Mouse (Mus musculus) heart, embryonic 11.5 days (tissue): ENCODE measurements around the gene Atg7. TPM values are rescaled to one million over a fixed set of nuclear protein-coding genes. Genes with fewer than 3 reads are reported as not detected.
"Not testable (repeated sequence)": the region's sequence is repeated elsewhere in the genome, so short reads cannot be mapped to it uniquely, and the experiment has no call there.

ENCODE experiments used
- ATAC-seq: fragments of 200-750 bp; cut with Nextera tagmentation; replicated peaks from 2 replicates; pipeline ENCODE4 v1.8.0; 2017; ENCODE audit warnings: moderate library complexity; ENCODE audit not compliant: insufficient number of reproducible peaks, low FRiP score, low TSS enrichment
- H3K27ac ChIP-seq: fragments of 300-500 bp; sonication (generic); 2 replicates; pipeline ENCODE4 v1.5.1; 2014; ENCODE audit warnings: mild to moderate bottlenecking, low read depth, low read length
- H3K27me3 ChIP-seq: fragments of 300-500 bp; sonication (generic); 2 replicates; pipeline ENCODE4 v1.6.1; 2014; ENCODE audit warnings: mild to moderate bottlenecking, low read length, mixed read lengths; ENCODE audit not compliant: control insufficient read depth, insufficient read depth
- H3K36me3 ChIP-seq: fragments of 300-500 bp; sonication (generic); 2 replicates; pipeline ENCODE4 v1.6.1; 2014; ENCODE audit warnings: mild to moderate bottlenecking, low read length, moderate library complexity, mixed read lengths; ENCODE audit not compliant: control insufficient read depth, insufficient read depth
- H3K4me1 ChIP-seq: fragments of 300-500 bp; sonication (generic); 2 replicates; pipeline ENCODE4 v1.6.1; 2014; ENCODE audit warnings: low read length; ENCODE audit not compliant: control insufficient read depth, insufficient read depth
- H3K4me2 ChIP-seq: fragments of 300-500 bp; sonication (generic); 2 replicates; pipeline ENCODE4 v1.6.1; 2014; ENCODE audit warnings: mild to moderate bottlenecking, moderate library complexity
- H3K4me3 ChIP-seq: fragments of 300-500 bp; sonication (generic); 2 replicates; pipeline ENCODE4 v1.5.1; 2014; ENCODE audit warnings: low read depth, low read length
- H3K9ac ChIP-seq: fragments of 300-500 bp; sonication (generic); 2 replicates; pipeline ENCODE4 v1.6.1; 2014; ENCODE audit warnings: mild to moderate bottlenecking, low read depth, low read length, moderate library complexity
- H3K9me3 ChIP-seq: fragments of 300-500 bp; sonication (generic); replicated peaks from 2 replicates; pipeline ENCODE4 v1.6.1; 2016; ENCODE audit warnings: low read length; ENCODE audit not compliant: control insufficient read depth
- WGBS: fragments of 180-500 bp; shearing (Covaris S2); extraction: QIAGEN DNeasy Blood & Tissue Kit; methylation state at CpG from one replicate; pipeline ENCODE4 v1.1.7; 2014; ENCODE audit not compliant: insufficient replicate concordance; 5-methylcytosine and 5-hydroxymethylcytosine counted together
- polyA plus RNA-seq: library from polyadenylated mRNA; unstranded; fragments of >200 nt; fragmentation: Nextera tagmentation; extraction: Ambion mirVana; gene quantifications from 2 replicates; pipeline ENCODE4 v1.2.1, GENCODE M21; 2014

The Atg7 gene
- polyA plus RNA-seq, result 16.4 and 16.9 TPM in 2 replicates

DNA sequence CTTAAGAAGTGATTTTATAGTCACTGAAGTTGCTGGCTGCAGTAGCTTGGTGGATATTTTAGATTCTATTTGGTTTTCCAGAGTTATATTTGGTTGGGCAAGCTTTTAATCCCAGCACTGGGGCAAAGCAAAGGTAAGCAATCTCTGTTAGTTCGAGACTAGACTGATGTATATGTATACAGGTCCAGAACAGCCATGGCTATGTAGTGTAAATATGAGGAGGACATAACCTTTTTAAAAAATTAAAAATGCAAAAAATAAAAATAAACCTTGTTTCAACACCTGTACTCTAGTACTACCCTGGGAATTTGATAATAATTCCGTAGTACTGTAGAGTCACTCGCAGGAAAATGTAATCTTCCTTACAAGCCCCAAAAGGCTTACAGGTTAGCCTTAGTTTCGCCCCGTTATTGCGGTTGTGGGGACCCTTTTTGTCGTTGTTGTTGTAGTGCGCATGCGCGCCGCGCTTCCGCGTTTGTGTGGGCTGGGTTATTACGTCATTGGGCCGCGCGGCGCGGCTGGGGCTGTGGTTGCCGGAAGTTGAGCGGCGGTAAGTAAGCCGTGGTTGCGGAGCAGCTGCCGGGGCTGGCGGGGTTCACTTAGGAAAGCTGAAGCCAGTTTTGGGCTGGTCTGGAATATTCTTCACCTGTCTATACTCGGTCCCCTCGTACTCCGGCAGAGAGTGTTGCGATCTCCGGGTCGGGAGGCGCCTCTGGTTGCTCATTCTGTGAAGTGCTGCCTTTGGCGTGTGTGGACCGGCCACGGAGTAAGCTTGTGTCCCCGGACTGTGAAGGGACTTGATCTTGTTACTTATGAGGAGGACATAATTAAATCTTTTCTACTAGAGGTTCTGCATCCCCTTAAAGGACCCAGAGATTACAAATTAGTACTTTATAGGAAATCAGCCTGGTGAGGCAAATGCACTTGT lies at the start of gene Atg7:
Gene Atg7, plus strand, starts transcription at position 497 of the 928 bp plus-strand sequence.
- Histone ChIP-seq H3K9ac (peak within 1 kb of the TSS; percentile 83), H3K27ac (no peak within 1 kb of the TSS), H3K36me3 (no peaks in the 10 kb centered on the region), H3K27me3 (no peaks in the 10 kb centered on the region; the same call in 1 of the 2 replicates), H3K4me3 (peak within 1 kb of the TSS; percentile 60), H3K4me2 (peak within 1 kb of the TSS; percentile 81), H3K4me1 (no peaks in the 10 kb centered on the region), H3K9me3 (no peaks in the 10 kb centered on the region)
- under 1% methylated on average over 38 of the region's 38 CpGs for WGBS
- ATAC-seq, result peak; percentile 82

GRCm38 (mm10) chr6:114614076-114614475 lies 28.8 kb upstream of the Atg7 start:
- not testable (repeated sequence) for H3K27ac ChIP-seq, H3K36me3 ChIP-seq, H3K4me2 ChIP-seq, H3K27me3 ChIP-seq, H3K4me1 ChIP-seq, ATAC-seq, H3K4me3 ChIP-seq, H3K9ac ChIP-seq, H3K9me3 ChIP-seq
- WGBS, result under 1% methylated on average over 6 of the region's 17 CpGs

- not testable (repeated sequence) for H3K4me2 ChIP-seq, H3K4me3 ChIP-seq, H3K27ac ChIP-seq, ATAC-seq, H3K9ac ChIP-seq, H3K4me1 ChIP-seq, H3K27me3 ChIP-seq, H3K36me3 ChIP-seq, H3K9me3 ChIP-seq
- no CpG with 5 or more reads among the region's 14 CpGs for WGBS
These were observed 9.0 kb upstream of the Atg7 start for GRCm38 (mm10) chr6:114633886-114634285.

- H3K4me2 ChIP-seq, result peak overlapping the region; percentile 81
- H3K27ac ChIP-seq, result no peak overlapping the region
- peak overlapping the region; percentile 60 for H3K4me3 ChIP-seq
- no peaks in the 10 kb centered on the region for H3K36me3 ChIP-seq
- no peaks in the 10 kb centered on the region for H3K27me3 ChIP-seq
- peak overlapping the region; percentile 83 for H3K9ac ChIP-seq
- H3K9me3 ChIP-seq, result no peaks in the 10 kb centered on the region
- ATAC-seq, result no peak
- no peaks in the 10 kb centered on the region for H3K4me1 ChIP-seq
- WGBS, result 36% methylated on average over 8 of the region's 8 CpGs
These were observed 819 bp downstream of the Atg7 start for GRCm38 (mm10) chr6:114643716-114644115.

DNA sequence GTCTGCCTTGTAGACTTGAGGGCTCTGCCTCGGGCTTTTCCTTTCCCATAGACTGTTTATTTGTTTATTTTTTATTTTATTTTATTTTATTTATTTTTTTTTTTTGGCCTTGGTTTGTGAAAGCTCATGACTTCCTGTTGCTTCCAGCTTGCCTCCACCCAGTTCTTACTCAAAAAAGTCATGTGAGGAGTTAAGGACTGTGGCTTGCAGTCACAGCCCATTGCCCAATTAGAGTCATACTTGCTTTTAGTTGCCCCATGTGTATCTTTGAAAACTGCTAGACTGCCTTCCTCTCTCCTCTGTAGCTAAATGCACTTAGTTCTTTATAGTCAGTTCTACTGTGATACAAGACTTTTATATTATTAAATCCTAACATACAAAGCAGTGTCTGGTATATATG lies 1.6 kb downstream of the Atg7 start:
- H3K36me3 ChIP-seq, result no peaks in the 10 kb centered on the region
- no peak overlapping the region for H3K4me2 ChIP-seq
- 73% methylated on average over 1 of the region's 1 CpGs for WGBS
- no peaks in the 10 kb centered on the region for H3K9me3 ChIP-seq
- no peak overlapping the region for H3K27ac ChIP-seq
- H3K4me3 ChIP-seq, result no peak overlapping the region
- no peaks in the 10 kb centered on the region for H3K27me3 ChIP-seq
- H3K9ac ChIP-seq, result no peak overlapping the region
- no peaks in the 10 kb centered on the region for H3K4me1 ChIP-seq
- no peak for ATAC-seq

DNA sequence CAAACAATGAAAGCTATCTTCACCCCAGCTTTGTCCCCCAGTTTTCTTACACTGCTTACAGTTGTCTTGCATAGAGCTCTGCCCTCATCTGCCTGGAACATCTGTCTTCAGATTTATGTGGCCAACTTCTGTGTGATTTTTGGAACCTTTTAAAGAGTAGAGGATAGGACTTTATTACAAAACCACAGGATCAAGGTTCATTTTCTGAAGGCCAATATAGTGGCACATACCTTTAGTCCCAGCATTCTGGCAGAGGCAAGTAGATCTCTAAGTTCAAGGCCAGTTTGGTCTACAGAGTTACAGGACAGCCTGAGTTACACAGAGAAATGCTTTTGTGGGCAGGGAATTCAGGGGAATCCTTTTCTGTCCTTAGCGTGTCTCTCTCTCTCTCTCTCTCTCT lies 3.3 kb downstream of the Atg7 start:
- WGBS, result 61% methylated on average over 1 of the region's 1 CpGs
- no peak overlapping the region for H3K27ac ChIP-seq
- H3K4me1 ChIP-seq, result no peaks in the 10 kb centered on the region
- no peaks in the 10 kb centered on the region for H3K9me3 ChIP-seq
- H3K9ac ChIP-seq, result no peak overlapping the region
- H3K4me3 ChIP-seq, result no peak overlapping the region
- no peaks in the 10 kb centered on the region for H3K27me3 ChIP-seq
- no peak overlapping the region for H3K4me2 ChIP-seq
- H3K36me3 ChIP-seq, result no peaks in the 10 kb centered on the region
- ATAC-seq, result no peak

DNA sequence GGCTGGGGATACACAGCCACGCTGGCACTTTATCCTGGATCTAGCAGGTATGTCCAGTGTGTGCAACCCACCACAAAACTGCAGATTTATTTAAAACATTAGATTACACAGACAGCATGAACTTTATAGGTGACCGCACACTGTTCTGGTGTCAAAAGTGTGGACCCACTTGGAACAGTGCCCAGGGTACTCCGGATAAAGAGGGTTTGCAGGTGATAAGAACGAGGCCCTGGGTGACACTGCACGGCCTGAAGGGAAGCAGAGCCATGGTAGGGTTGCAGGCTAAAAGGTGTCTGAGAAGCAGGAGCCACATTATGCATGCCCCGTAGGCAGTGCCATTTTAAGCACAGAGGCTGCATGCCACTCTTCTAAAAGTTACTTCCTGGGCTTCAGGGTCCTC lies 4.1 kb downstream of the Atg7 start:
- no peak overlapping the region for H3K4me2 ChIP-seq
- no peaks in the 10 kb centered on the region for H3K9me3 ChIP-seq
- no peaks in the 10 kb centered on the region for H3K27me3 ChIP-seq
- no peak overlapping the region for H3K9ac ChIP-seq
- no peak overlapping the region for H3K27ac ChIP-seq
- H3K36me3 ChIP-seq, result no peaks in the 10 kb centered on the region
- H3K4me1 ChIP-seq, result no peaks in the 10 kb centered on the region
- H3K4me3 ChIP-seq, result no peak overlapping the region
- 56% methylated on average over 6 of the region's 6 CpGs for WGBS
- no peak for ATAC-seq

DNA sequence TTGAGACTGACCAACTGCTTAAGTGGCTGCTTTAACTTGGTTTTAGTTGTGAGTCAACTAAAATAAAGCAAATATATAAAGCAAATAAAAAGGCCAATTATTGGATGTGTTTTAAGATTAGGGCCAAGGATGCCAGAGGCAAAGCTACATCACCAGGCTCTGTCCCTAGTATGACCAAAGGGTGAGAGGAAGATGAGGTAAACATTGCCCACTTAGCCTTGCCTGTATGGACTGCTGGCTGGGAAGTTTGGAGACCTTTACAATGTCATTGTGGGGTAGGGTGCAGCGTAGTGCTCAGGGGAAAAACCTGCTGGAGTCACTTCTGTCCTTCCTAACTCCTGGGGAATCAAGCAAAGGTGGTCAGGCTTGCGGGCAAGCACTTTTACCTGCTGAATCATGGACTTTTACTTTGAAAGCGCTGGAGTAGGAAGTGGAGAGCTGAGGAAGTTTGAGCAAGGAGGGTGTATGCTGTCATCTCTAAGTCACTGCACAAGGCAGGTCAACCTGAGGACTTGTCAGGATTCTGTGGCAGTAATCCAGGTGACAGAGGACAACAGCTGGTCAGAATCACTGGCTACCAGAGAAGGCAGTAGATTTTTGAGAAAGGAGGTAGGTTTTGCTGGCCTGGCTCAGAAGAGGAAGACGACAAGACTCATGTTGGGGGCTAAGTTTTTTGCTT lies 5.6 kb downstream of the Atg7 start:
- no peak for ATAC-seq
- H3K27ac ChIP-seq, result no peak overlapping the region
- WGBS, result 80% methylated on average over 4 of the region's 4 CpGs

More for the DNA sequence above, 5.6 kb downstream of the Atg7 start:
- no peaks in the 10 kb centered on the region for H3K36me3 ChIP-seq
- no peaks in the 10 kb centered on the region for H3K27me3 ChIP-seq
- H3K4me3 ChIP-seq, result no peak overlapping the region
- no peaks in the 10 kb centered on the region for H3K4me1 ChIP-seq
- H3K9me3 ChIP-seq, result no peaks in the 10 kb centered on the region
- H3K4me2 ChIP-seq, result no peak overlapping the region
- no peak overlapping the region for H3K9ac ChIP-seq
